Mouse (Mus musculus) gonadal fat pad, adult 2 months (tissue): ENCODE data around the gene Gucd1. TPM values are rescaled to one million over a fixed set of nuclear protein-coding genes. Genes with fewer than 3 reads are reported as not detected.
"Not testable (repeated sequence)": the region's sequence is repeated elsewhere in the genome, so short reads cannot be mapped to it uniquely, and the experiment has no call there.

Source experiments
- DNase-seq: peaks from one replicate; pipeline ENCODE4 v3.0.0-alpha.2; 2012; ENCODE audit warnings: low read depth
- polyA plus RNA-seq: library from polyadenylated mRNA; depleted of rRNA; stranded (reverse); fragments of >200 nt; gene quantifications from 2 replicates; pipeline ENCODE4 v1.2.3, GENCODE M21; 2012

Gucd1 gene
- polyA plus RNA-seq, 1 experiment = 47.6 TPM

- no peak for DNase-seq
Measured at GRCm38 (mm10) chr10:75503692-75504091, 14.1 kb downstream of the Gucd1 start.

- DNase-seq = no peak
Measured at GRCm38 (mm10) chr10:75501641-75502040, 16.1 kb downstream of the Gucd1 start.

- DNase-seq = no peak
Measured at GRCm38 (mm10) chr10:75500345-75500744, 17.4 kb downstream of the Gucd1 start.

GRCm38 (mm10) chr10:75499791-75500190 is 18.0 kb downstream of the Gucd1 start:
- no peak for DNase-seq

GRCm38 (mm10) chr10:75499214-75499613 is 18.6 kb downstream of the Gucd1 start:
- not testable (repeated sequence) for DNase-seq

GRCm38 (mm10) chr10:75495921-75496320 is 21.9 kb downstream of the Gucd1 start:
- DNase-seq = no peak

GRCm38 (mm10) chr10:75495304-75495703 is 22.5 kb downstream of the Gucd1 start:
- DNase-seq = no peak

- DNase-seq = no peak
Measured at GRCm38 (mm10) chr10:75491936-75492262, 25.9 kb downstream of the Gucd1 start.

GRCm38 (mm10) chr10:75491234-75491935 is 26.4 kb downstream of the Gucd1 start:
- no peak for DNase-seq

GRCm38 (mm10) chr10:75490731-75491130 is 27.0 kb downstream of the Gucd1 start:
- DNase-seq = no peak

GRCm38 (mm10) chr10:75489522-75489921 is 28.2 kb downstream of the Gucd1 start:
- DNase-seq = no peak

GRCm38 (mm10) chr10:75487131-75487530 is 30.6 kb downstream of the Gucd1 start:
- no peak for DNase-seq

- DNase-seq = no peak
Measured at GRCm38 (mm10) chr10:75486086-75486979, 31.4 kb downstream of the Gucd1 start.

- no peak for DNase-seq
Measured at GRCm38 (mm10) chr10:75484767-75485166, 33.0 kb downstream of the Gucd1 start.

GRCm38 (mm10) chr10:75484066-75484465 is 33.7 kb downstream of the Gucd1 start:
- no peak for DNase-seq

GRCm38 (mm10) chr10:75482919-75483483 is 34.8 kb downstream of the Gucd1 start:
- DNase-seq = no peak

GRCm38 (mm10) chr10:75482271-75482670 is 35.5 kb downstream of the Gucd1 start:
- no peak for DNase-seq

- no peak for DNase-seq
Measured at GRCm38 (mm10) chr10:75481703-75482102, 36.1 kb downstream of the Gucd1 start.

GRCm38 (mm10) chr10:75479955-75480354 is 37.8 kb downstream of the Gucd1 start:
- DNase-seq = no peak

- no peak for DNase-seq
Measured at GRCm38 (mm10) chr10:75477034-75477433, 40.7 kb downstream of the Gucd1 start.

GRCm38 (mm10) chr10:75475139-75475850 is 42.5 kb downstream of the Gucd1 start:
- DNase-seq = not testable (repeated sequence)

- no peak for DNase-seq
Measured at GRCm38 (mm10) chr10:75474571-75474970, 43.2 kb downstream of the Gucd1 start.
